Mouse (Mus musculus): ENCODE results near the gene Arhgap40.
A peak's percentile ranks its signal among the peaks of the same experiment; 100 is the strongest.

Gene Arhgap40

DNA sequence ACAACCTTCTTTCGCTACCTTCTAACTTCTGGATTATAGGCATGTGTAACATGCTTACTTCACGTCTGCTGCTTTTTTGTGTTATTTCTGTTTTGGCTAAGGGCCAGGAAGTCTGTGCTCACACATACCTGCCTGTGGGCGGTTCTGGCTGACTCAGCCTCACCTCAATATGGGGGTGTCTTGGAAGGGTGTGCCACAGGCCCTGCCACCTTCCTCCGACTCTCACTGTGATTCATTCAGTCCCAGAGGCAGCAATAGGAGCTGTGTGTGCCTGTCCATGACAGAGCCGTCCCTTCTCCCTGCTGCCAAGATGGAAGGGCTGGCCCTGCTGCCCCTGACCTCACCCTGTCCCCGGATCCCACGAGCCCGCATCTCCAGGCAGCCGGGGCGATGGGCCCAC, at the start of gene Arhgap40:
Gene Arhgap40, plus strand, starts transcription at position 269 of the 400 bp plus-strand sequence.
- DNase-seq (ENCODE audit: low spot score in 2 of 2) = no peak

DNA sequence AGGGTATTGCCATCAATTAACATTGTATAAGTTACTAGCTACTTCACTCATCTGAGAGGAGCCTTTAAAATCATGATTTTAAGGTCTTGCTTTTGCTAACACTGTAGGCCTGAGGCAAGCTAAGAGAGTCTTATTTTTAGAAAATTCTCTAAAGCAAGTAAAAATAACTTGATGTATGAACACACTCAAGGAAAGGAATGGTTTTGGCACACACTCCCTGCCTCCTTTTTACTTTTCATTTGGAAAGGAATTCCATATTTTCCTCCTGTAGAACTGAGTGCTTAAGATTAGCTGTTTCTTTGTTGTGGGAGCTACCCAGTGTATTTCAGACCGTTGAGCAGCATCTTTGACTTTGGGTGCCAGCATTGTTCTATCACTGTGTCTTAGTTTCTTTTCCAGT, 38.4 kb upstream of the Arhgap40 start:
- no peak for DNase-seq (ENCODE audit: low spot score in 2 of 2)

DNA sequence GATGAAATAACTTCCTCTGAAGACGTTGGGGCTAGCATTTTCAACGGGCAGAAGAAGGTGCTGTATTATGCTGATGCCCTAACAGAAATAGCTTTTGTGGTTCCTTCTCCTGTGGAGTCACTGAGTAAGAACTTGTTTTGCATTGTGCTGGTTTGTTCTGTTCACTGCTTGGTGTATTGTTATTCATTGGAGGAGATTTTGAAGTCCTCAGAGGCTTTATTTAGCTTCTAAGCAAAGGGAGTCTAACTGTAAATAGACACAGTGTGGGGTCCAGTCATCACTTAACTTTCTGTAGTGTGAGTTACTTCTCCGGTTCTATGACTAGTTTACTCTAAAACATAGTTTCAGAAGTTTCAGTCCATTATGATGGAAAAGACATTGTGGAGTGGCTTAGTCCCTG, 35.0 kb upstream of the Arhgap40 start:
- no peak for DNase-seq (ENCODE audit: low spot score in 2 of 2)

DNA sequence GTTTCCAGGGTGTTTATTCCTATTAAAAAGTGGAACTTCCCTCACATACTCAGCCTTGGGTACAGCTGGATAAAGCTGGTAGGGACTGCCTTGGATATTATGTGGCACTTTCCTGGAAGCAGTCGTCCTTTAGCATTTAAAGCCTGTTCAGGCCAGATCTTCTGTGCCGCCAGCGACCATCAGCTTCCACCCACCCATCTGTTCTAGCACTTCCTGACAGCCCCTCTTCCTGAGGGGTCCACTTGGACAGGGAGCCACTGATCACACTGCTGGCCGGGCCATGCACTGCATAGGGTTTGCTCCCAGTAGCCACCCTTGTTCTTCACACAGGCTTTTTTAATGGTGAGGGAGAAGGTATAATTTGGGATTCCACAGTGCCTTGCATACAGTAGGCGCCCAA, 14.1 kb upstream of the Arhgap40 start:
- DNase-seq (ENCODE audit: low spot score in 2 of 2) = no peak

DNA sequence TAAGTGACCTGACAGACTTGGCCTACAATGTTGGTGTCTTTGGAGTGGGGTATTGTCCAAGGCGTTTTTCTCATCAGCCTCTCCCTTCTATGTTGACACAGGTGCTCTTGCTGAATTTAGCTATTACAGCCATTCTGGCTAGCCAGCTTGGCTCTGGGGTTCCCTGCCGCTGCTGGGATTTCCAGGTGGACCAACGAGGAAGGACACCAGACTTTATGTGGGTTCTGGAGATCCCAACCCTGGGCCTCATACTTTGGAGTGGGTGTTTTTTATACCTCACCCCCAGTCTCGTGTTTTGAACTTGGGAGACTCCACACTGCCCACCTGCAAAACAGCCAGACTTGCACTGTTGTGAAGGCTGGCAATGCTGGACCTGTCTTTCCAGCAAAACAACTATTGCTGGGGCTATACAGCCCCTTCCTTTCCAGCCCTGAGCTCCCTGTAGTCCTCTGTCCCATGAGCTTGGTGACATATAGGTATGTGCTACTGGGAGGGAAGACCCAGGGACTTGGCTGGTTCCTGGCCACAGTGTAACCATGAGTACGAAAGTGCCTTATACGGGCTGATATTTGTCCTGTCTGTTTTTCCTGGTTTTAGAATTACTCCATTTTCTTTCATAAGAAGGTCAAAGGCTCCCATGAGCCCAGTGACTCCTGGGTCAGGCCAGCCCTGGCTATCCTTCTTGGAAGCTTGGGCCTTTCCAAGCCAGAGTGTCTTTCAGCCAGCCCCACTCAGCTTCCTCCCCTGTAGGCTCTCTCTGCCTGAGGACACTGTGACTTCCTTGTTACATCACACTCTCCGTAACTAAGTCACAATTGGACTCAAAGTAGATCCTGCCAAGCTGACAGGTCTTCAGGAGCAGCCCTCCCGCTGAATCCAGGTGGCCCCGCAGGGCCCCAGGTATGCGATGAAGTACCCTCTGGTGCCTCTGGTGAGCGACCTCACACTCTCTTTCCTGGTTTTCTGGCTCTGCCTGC, 10.5 kb upstream of the Arhgap40 start, which contains the start of gene Adig:
Gene Adig, plus strand, starts transcription at position 777 of the 977 bp plus-strand sequence.
- DNase-seq (ENCODE audit: low spot score in 2 of 2) = no peak

DNA sequence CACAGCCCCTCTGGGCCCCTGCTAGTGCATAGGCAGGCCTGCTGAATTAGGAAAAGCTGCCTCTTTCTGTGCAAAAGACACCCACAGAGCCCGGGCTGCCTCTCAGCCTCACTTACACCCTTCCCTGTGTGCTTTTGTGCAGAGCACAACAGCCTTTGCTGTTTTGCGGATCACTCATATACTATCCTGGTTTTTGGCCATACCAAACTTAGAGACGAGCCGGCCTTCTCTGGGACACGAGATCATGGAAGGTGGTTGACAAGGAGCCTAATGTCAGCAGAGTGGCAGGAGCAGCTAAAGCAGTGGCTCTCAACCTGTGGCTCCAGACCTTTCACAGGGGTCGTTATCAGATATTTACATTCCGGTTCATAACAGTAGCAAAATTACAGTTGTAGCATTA, 9.4 kb upstream of the Arhgap40 start:
- no peak for DNase-seq (ENCODE audit: low spot score in 2 of 2)

DNA sequence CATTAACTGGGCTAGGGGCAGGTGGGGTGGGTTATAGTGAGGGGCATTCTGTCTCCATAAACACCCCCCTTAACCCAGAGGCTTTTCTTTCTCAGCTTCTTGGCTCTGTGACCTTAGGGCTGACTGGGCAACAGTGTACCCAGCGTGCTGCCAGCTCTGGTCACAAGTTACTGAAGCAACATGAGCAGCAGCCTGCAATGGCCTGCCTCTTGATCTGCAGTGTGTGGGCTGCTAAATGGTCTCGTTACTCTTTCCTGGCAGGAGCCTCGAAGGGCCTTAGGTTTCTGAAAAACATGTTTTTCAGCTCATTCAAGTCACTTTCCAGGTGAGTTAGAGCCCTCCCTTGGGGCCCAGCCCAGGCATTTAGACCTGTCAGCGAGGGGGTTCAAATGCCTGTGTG, 8.9 kb upstream of the Arhgap40 start:
- DNase-seq (ENCODE audit: low spot score in 2 of 2) = no peak

DNA sequence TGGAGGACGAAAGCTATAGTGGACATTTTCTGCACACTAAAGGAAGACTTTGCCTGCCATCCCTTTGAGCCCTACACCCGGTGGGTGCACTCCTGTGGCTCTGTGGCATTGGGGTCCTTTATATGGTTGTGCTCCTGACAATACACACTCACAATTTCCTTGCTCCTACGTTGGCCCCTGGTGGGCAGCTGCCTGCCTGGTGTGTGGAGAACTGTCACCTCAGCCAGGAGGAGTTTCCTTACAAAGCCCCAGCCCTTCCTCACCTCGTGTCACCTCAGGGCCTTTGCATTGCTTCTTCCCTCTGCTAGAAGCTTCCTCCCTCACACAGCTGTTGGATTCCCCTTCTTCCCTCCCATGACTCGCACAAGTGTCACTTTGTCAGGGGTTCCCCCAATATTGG, 6.1 kb upstream of the Arhgap40 start:
- no peak for DNase-seq (ENCODE audit: low spot score in 2 of 2)

DNA sequence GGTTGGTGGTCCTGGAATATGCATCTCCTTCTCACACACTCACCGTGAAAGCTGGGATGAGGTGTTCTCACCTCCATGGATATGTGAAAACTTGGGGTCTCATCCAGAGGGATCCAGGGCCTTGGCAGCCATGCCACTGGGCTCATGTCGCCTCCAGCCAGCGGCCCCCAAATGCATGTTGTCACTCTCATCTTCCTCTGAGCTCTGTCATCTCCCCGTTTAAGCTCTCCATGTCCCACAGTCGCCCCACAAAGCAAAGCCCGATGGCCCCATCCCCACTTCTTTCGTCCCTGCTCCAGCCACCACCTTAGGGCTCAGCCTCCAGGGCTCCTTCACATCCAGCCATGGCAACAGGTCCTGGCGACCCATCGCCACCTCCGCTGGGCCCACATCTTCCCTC, 5.5 kb upstream of the Arhgap40 start:
- peak in 1 of 2 experiments; percentile 52 for DNase-seq (ENCODE audit: low spot score in 2 of 2)

DNA sequence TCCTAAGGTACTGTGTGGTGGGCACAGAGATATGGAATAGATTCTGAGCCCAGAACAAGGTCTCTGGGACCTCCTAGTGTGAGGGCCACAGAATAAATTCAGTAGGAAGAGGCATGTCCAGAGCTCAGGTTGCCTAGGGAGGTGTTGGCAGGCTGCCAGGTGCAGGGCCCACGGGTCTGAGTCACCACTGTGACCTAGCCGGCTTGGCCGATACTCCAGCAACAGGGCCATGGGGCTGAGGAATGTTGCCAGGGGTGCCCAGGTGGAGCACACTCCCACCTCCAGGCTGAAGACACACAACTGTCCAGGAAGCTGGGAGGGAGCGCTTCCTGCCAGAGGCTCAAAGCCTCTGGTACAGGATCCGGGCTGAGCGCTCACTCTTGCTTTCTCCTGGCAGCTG, 1.9 kb upstream of the Arhgap40 start:
- DNase-seq (ENCODE audit: low spot score in 2 of 2) = no peak

DNA sequence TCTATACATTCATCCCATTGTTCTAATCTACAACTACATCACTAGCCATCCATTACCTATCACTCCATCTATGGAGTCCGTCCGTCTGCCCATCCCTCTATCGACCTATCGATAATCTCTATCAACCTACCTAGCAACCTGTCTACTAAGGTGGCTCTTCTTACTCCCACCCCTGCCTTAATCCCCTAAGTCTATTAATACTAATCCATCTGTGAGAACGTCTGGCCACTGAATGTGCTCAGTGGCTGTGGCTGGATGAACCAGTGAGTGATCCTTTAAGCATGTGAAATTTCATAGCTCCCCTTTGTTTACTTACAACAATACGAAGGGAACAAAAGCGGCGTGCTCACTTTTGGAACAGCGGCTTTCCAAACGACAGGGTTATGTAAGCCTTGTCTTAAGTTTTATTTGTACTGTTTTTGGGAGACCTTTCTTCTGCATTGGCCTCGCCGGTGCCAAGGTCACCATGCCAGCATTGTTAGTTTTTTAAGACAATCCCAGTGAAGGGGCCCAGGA, 1.3 kb downstream of the Arhgap40 start:
- no peak for DNase-seq (ENCODE audit: low spot score in 2 of 2)

DNA sequence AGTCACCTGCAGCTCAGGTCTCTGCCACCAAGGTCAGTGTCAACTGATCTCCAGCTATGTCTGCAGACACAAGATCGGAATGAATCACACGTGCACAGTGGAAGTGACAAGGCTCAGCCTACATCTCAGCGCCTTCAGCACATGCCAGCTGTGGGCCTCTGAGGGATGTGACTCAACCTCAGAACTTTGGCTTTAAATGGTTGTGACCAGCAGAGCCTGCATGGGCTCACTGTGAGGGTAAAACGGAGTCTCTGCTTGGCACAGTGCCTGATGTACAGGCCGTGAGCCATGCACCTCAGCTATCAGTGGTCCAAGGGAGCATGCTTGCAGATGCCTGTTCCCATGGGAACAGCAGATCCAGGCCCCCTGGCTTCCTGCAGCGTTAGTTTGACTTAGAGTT, 6.0 kb downstream of the Arhgap40 start:
- DNase-seq (ENCODE audit: low spot score in 2 of 2) = no peak

DNA sequence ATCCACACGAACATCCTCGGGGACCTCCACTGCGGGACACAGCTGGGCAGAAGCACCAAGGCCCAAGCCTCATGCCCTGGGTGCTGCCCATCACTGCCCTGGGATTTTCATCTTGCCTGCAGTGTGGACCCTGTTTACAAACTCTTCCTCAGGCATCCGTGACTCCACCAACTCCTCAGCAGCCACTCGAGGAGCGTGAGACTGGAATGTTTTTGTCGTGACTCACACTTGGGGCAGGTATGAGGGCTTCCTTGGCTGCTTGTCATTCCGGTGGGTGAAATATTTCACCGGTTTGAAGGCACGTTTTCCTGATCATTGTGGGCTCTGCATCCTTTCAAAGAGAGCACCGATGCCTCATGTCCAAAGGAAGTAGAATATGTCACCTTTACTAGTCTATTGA, 6.5 kb downstream of the Arhgap40 start:
- DNase-seq (ENCODE audit: low spot score in 2 of 2) = no peak

DNA sequence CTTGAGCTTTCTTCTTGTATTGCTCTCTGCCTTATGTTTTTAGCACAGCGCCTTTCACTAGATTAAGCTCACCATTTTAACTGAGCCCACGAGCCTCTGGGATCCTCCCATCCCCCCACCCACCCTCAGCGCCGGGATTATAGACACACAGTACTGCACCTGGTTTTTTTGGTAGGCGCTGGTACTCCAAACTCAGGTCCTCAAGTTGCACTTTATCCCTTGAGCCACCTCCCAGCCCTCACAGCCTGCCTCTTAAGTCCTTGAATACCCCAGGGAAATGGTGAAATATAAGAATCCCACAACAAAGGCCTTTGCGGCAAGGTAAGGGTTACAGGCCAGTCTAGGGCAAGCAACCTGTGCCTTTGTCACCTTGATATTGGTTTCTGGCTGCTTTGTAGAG, 7.2 kb downstream of the Arhgap40 start:
- no peak for DNase-seq (ENCODE audit: low spot score in 2 of 2)

DNA sequence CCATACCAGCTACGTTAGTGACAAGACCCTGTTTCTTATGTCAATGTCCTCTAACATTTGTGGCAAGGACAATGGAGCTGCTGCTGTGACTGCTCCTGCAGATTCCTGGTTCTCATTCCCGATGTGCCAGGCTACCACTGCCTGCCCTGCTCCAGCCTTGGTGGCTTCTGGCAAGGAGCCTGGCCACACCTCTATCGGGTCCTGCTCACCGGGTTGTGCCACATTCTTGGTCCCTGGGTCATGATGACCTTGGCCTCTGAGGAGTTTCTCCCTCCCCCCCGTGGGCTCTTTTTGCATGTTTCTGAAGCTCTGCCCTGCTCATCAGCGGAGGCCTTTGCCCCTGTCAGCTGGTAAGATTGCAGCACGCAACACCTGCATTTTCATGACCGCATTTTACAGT, 10.5 kb downstream of the Arhgap40 start:
- DNase-seq (ENCODE audit: low spot score in 2 of 2) = no peak

DNA sequence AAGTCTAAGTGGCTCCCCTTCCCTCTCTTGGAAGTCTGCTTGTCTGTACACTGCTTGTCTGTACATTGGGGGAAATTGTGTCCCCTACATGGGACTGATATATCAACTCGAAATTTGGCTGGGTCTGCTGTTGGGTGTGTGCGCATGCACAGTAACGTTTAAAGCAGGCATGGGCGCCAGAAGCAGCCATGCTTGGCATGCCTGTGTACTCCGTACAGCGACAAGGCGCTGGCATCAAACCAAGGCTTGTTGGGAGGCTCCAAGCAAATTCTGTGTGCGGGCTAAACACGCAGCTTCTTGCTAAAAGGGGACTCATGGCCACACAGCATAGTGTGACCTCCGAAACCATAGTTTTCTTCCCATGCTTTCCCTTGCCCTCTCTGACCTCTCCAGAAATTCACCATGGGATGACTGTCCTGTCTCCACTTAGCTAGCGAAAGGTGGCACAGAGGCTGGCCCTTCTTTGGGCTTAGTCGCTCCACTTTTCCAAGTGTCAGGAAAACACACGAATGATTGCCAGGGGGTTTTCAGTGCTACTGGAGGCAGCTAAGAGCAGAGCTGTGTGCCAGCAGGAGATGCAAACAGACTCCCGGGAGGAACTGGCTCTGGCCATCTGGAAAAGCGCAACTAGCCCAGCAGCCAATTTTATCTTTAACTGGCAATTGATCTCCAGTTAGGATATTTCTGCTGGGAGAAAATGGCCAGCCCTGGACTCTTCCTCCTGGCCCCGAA, 11.7 kb downstream of the Arhgap40 start:
- DNase-seq (ENCODE audit: low spot score in 2 of 2) = no peak

DNA sequence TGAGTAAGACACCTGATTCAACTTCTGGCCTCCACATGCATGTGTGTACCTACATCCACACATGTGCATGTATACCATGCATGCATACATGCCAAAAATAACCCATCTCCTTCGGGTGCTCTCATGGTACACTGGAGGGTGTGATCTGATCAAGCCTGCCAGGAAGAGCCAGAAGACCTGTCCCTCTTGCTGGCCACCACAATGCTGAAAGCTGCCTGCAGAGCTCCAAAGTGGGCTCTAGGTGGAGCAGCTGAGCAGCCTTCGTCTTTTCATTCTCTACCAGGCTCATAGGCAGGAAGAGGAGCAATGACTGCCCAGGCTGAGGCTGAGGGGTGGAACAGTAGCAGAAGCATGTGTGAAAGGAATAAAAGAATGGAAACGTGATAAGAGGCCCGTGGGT, 21.5 kb downstream of the Arhgap40 start:
- peak in 1 of 2 experiments; percentile 27 for DNase-seq (ENCODE audit: low spot score in 2 of 2)

DNA sequence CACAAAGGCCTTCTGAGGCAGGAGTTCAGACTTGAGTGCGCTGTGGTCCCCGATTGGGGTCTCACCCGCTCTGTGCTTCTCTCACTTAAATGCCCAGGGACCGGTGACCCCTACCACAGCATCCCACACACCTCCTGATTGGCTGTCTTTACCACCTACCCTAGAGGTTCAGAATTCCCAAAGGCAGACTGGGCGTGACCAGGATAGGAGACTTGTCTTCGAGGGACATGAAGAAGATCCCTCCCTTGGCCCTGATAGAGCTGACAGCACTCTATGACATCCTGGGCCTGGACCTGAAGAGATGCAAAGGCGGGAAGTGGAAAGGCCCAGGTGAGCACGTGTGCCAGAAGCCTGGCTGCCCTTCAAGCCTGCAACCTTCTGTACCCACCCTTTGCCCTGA, 22.0 kb downstream of the Arhgap40 start:
- DNase-seq (ENCODE audit: low spot score in 2 of 2) = no peak

DNA sequence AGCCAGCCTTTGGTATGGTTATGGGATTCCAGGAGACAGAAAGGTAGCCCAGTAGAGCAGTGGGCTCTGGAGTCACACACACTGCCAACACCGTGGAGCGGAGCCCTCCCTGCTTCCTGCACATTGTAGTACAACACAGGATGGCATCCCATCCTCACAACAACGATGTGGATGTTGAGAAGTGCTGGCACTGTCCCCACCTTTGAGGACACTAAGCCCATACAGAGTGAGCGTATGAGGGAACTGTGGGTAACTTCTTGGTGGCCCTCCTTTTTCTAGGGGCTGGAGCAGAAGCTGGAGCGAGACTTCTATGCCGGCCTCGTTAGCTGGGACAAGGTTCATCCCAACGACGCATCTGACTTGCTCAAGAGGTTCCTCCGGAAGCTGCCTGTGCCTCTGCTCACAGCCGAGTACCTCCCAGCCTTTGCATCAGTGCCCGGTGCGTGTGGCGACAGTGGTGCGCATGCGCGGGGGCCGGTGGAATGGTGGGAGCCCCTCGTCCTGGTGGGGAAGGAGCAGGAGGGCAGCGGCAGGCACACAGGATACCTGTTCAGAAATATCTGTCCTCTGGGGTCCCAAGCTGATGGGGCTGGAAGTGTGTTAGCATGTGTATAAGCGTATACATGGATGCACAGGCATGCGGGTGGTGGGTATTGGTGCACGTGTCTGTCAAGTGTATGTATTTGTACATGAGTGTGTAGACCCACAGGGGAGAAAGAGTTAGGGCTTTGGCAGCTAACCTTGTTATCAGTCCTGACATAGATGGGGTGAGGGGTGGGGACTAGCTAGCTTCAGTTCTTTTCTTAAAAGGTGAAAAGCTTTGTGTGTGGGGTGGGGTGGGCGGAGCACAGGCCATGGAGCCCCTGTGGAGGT, 27.1 kb downstream of the Arhgap40 start:
- no peak for DNase-seq (ENCODE audit: low spot score in 2 of 2)

DNA sequence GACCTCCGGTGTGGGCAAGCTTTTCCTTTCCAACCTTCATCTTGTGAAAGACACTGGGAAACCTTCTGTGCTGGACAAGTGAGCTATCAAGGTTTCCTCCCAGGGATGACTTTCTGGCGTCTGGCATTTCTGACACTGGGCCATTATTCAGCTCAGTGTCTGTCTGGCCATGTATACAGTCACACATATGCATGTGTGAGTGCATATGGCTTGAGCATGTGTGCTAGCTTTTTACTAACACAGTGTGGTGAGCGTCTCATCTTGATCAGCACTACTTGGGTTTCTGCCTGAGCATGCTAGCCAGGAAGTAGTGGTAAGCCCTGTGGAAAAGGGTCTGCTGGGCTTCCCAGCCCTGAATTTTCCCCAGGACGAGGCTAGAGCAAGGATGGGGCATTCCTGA, 28.7 kb downstream of the Arhgap40 start:
- no peak for DNase-seq (ENCODE audit: low spot score in 2 of 2)

DNA sequence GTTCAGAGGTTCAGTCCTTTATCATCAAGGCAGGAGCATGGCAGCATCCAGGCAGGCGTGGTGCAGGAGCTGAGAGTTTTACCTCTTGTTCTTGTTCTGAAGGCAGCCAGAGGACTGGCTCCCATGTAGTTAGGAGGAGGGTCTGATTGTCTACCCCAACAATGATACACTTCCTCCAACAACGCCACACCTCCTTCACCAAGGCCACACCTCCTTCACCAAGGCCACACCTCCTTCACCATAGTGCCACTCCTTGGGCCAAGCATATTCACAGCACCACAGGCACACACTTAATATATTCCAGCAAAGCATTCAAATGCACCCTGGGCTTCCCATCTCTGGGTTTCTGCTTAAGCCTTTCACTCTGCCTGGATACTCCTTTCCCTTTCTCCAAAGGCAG, 32.7 kb downstream of the Arhgap40 start:
- DNase-seq (ENCODE audit: low spot score in 2 of 2) = no peak

DNA sequence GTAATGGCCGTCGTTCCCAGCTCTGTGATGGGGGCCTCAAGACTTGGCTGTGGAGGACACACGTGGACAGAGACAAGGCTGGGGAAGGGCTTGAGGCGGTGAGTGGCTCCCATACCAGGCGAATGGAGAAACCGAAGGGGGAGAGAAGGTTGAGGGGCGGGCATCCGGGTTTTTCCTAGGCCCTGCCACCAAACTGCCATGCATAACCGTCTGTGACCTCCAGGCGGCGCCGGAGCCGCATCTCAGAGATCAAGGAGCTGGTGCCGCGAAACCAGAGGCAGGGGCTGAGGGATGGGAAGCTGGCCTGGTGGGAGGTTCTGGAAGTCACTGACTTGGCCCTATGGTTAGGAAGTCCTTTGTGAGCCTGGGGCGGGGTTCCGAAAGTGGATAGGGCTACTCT, 34.2 kb downstream of the Arhgap40 start:
- peak; percentile 62 to 84 for DNase-seq (ENCODE audit: low spot score in 2 of 2)
